Mouse (Mus musculus): ENCODE measurements around the gene Zfp382. TPM values are rescaled to one million over a fixed set of nuclear protein-coding genes. Genes with fewer than 3 reads are reported as not detected.

Gene Zfp382
- polyA plus RNA-seq, 1 experiment from 2014 or later: 6.6 TPM

GRCm38 (mm10) chr7:30143170-30143554 lies 21.4 kb downstream of the Zfp382 start:
- WGBS: 9% methylated on average over 8 of the region's 8 CpGs
- Histone ChIP-seq H3K9ac (ENCODE audit: low read depth, low read length) (peak overlapping the region; percentile 76), H3K4me1 (ENCODE audit: control insufficient read depth, insufficient read depth, low read length) (peaks cover 3% of the 10 kb centered on the region; the same call in 1 of the 2 replicates), H3K27ac (ENCODE audit: low read length) (no peak overlapping the region), H3K36me3 (ENCODE audit: control insufficient read depth, insufficient read depth, low read length) (peaks cover 8% of the 10 kb centered on the region; the same call in 1 of the 2 replicates), H3K27me3 (replicated peaks; ENCODE audit: control insufficient read depth, insufficient read depth, low read length) (no peaks in the 10 kb centered on the region), H3K4me2 (ENCODE audit: low read depth, low read length) (peak overlapping the region; percentile 69), H3K4me3 (ENCODE audit: low read length) (peak overlapping the region; percentile 61), H3K9me3 (ENCODE audit: control insufficient read depth, low read length) (peaks cover 9% of the 10 kb centered on the region)
- peak; percentile 23 for ATAC-seq

DNA sequence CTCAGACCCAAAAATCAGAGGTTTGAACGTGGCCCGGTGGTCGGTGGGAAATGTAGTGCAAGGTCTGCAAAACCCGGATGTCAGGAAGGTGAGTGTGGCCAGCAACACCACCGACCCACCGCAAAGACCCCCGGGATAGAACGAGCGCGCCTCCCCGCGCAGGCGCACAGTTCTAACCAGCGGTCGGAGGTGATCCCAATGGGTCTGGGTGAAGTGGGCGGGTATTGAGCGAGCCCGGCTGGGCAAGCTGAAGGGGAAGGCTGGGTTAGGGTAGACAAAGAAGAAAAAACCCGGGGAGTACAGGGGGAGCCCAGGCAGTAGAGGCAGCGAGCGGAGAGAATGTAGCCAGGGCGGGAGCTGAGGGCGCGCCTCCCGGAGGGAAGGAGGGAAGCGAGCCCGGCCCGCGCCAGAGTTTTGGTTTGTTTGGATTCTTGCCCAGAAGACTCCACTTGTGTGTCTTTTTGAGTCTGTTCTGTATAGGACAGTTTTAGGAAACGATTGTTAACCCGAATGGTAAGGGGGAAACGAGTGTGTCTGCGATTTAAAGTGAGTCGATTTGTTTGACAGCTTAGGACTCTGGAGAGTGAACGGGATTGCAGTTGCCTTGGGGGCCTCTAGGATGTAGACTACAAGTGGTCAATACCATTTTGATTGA lies 21.9 kb downstream of the Zfp382 start:
- peak overlapping the region; percentile 75 for H3K27ac ChIP-seq (ENCODE audit: low read length)
- 2% methylated on average over 35 of the region's 35 CpGs for WGBS
- H3K4me2 ChIP-seq (ENCODE audit: low read depth, low read length): peak overlapping the region; percentile 69
- H3K9me3 ChIP-seq (ENCODE audit: control insufficient read depth, low read length): peaks cover 9% of the 10 kb centered on the region
- H3K4me1 ChIP-seq (ENCODE audit: control insufficient read depth, insufficient read depth, low read length): peaks cover 3% of the 10 kb centered on the region; the same call in 1 of the 2 replicates
- ATAC-seq: peak; percentile 93
- H3K36me3 ChIP-seq (ENCODE audit: control insufficient read depth, insufficient read depth, low read length): peaks cover 10% of the 10 kb centered on the region; the same call in 1 of the 2 replicates
- peak overlapping the region; percentile 76 for H3K9ac ChIP-seq (ENCODE audit: low read depth, low read length)
- peak overlapping the region; percentile 61 for H3K4me3 ChIP-seq (ENCODE audit: low read length)
- no peaks in the 10 kb centered on the region for H3K27me3 ChIP-seq (replicated peaks; ENCODE audit: control insufficient read depth, insufficient read depth, low read length)

- H3K4me1 ChIP-seq (ENCODE audit: control insufficient read depth, insufficient read depth, low read length): peaks cover 3% of the 10 kb centered on the region; the same call in 1 of the 2 replicates
- no peak overlapping the region for H3K4me3 ChIP-seq (ENCODE audit: low read length)
- no peak overlapping the region for H3K27ac ChIP-seq (ENCODE audit: low read length)
- H3K4me2 ChIP-seq (ENCODE audit: low read depth, low read length): no peak overlapping the region
- H3K9me3 ChIP-seq (ENCODE audit: control insufficient read depth, low read length): peaks cover 27% of the 10 kb centered on the region
- peaks cover 19% of the 10 kb centered on the region for H3K36me3 ChIP-seq (ENCODE audit: control insufficient read depth, insufficient read depth, low read length)
- ATAC-seq: no peak
- no peak overlapping the region for H3K9ac ChIP-seq (ENCODE audit: low read depth, low read length)
- H3K27me3 ChIP-seq (replicated peaks; ENCODE audit: control insufficient read depth, insufficient read depth, low read length): no peaks in the 10 kb centered on the region
- WGBS: 94% methylated on average over 5 of the region's 5 CpGs
These were observed 25.3 kb downstream of the Zfp382 start for GRCm38 (mm10) chr7:30147011-30147410.

- peaks cover 57% of the 10 kb centered on the region for H3K36me3 ChIP-seq (ENCODE audit: control insufficient read depth, insufficient read depth, low read length)
- H3K9me3 ChIP-seq (ENCODE audit: control insufficient read depth, low read length): peaks cover 52% of the 10 kb centered on the region
- H3K4me2 ChIP-seq (ENCODE audit: low read depth, low read length): no peak overlapping the region
- H3K4me3 ChIP-seq (ENCODE audit: low read length): no peak overlapping the region
- WGBS: 91% methylated on average over 1 of the region's 1 CpGs
- H3K27me3 ChIP-seq (replicated peaks; ENCODE audit: control insufficient read depth, insufficient read depth, low read length): no peaks in the 10 kb centered on the region
- H3K27ac ChIP-seq (ENCODE audit: low read length): no peak overlapping the region
- no peak for ATAC-seq
- no peak overlapping the region for H3K9ac ChIP-seq (ENCODE audit: low read depth, low read length)
- no peaks in the 10 kb centered on the region for H3K4me1 ChIP-seq (ENCODE audit: control insufficient read depth, insufficient read depth, low read length)
These were observed 32.3 kb downstream of the Zfp382 start for GRCm38 (mm10) chr7:30154040-30154439.

- 97% methylated on average over 3 of the region's 3 CpGs for WGBS
- H3K4me1 ChIP-seq (ENCODE audit: control insufficient read depth, insufficient read depth, low read length): no peaks in the 10 kb centered on the region
- no peak overlapping the region for H3K27ac ChIP-seq (ENCODE audit: low read length)
- H3K36me3 ChIP-seq (ENCODE audit: control insufficient read depth, insufficient read depth, low read length): peaks cover 63% of the 10 kb centered on the region
- peaks cover 50% of the 10 kb centered on the region for H3K9me3 ChIP-seq (ENCODE audit: control insufficient read depth, low read length)
- H3K9ac ChIP-seq (ENCODE audit: low read depth, low read length): no peak overlapping the region
- H3K4me2 ChIP-seq (ENCODE audit: low read depth, low read length): no peak overlapping the region
- H3K27me3 ChIP-seq (replicated peaks; ENCODE audit: control insufficient read depth, insufficient read depth, low read length): no peaks in the 10 kb centered on the region
- no peak for ATAC-seq
- H3K4me3 ChIP-seq (ENCODE audit: low read length): no peak overlapping the region
These were observed 33.8 kb downstream of the Zfp382 start for GRCm38 (mm10) chr7:30155507-30155906.

DNA sequence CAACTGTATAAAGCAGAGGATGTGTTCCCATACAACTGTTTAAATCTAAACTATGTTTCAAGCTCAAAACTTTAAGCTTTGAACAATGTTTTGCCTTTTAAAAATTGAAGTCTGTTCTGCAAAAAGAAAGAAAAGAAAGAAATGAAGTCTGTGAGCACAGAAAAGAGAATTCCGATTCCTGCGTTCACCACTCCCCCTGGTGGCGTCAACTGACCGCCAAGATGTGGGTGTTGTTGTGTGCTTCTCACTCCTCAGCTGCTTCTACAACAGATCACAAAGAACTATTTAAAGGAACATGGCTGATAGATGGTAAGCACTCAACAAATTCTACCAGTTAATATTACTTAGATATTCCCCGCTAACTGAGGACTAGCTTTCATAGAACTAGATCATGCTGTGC lies 41.4 kb downstream of the Zfp382 start:
- WGBS: 95% methylated on average over 5 of the region's 5 CpGs
- Histone ChIP-seq H3K27me3 (replicated peaks; ENCODE audit: control insufficient read depth, insufficient read depth, low read length) (no peaks in the 10 kb centered on the region), H3K27ac (ENCODE audit: low read length) (no peak overlapping the region), H3K9ac (ENCODE audit: low read depth, low read length) (no peak overlapping the region), H3K4me1 (ENCODE audit: control insufficient read depth, insufficient read depth, low read length) (peaks cover 5% of the 10 kb centered on the region), H3K4me3 (ENCODE audit: low read length) (no peak overlapping the region), H3K36me3 (ENCODE audit: control insufficient read depth, insufficient read depth, low read length) (peaks cover 79% of the 10 kb centered on the region), H3K4me2 (ENCODE audit: low read depth, low read length) (no peak overlapping the region), H3K9me3 (ENCODE audit: control insufficient read depth, low read length) (peaks cover 68% of the 10 kb centered on the region)
- ATAC-seq: no peak

GRCm38 (mm10) chr7:30164745-30165144 lies 43.0 kb downstream of the Zfp382 start:
- Histone ChIP-seq H3K27ac (ENCODE audit: low read length) (no peak overlapping the region), H3K36me3 (ENCODE audit: control insufficient read depth, insufficient read depth, low read length) (peaks cover 63% of the 10 kb centered on the region), H3K4me1 (ENCODE audit: control insufficient read depth, insufficient read depth, low read length) (peaks cover 9% of the 10 kb centered on the region), H3K9ac (ENCODE audit: low read depth, low read length) (no peak overlapping the region), H3K4me3 (ENCODE audit: low read length) (no peak overlapping the region), H3K4me2 (ENCODE audit: low read depth, low read length) (no peak overlapping the region), H3K9me3 (ENCODE audit: control insufficient read depth, low read length) (peaks cover 62% of the 10 kb centered on the region), H3K27me3 (replicated peaks; ENCODE audit: control insufficient read depth, insufficient read depth, low read length) (no peaks in the 10 kb centered on the region)
- 98% methylated on average over 2 of the region's 2 CpGs for WGBS
- no peak for ATAC-seq

DNA sequence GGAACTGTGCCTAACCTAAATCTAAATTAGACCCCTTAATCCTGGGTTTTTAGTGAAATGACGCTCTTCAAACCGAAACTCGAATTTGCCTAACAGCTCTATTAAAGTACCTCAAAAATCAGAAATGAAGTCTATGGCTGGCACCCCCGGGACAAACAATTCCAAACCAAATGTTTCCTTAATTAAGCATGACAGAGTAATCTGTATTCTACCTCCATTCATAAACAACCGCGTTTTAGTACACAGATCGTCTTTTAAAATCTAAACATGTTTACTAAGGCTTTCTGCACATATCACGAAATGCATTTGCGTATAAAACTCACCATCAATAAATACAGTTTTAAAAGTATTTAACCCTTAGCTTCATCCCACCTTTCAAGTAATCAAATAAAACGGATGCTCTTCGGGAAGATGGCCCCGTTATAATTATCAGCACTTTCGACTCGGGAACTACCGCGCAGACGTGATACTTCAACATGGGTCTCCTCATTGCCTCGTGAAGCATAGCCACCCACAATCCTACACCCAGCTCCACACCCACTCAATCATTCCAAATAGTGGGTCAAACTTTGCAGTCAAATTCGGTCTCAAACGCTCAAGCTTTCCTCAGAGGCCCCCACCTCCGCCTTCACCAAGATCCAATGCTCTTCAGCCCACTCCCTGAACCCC lies 47.3 kb downstream of the Zfp382 start:
- peaks cover 23% of the 10 kb centered on the region for H3K36me3 ChIP-seq (ENCODE audit: control insufficient read depth, insufficient read depth, low read length)
- 2% methylated on average over 21 of the region's 21 CpGs for WGBS
- H3K27me3 ChIP-seq (replicated peaks; ENCODE audit: control insufficient read depth, insufficient read depth, low read length): no peaks in the 10 kb centered on the region
- H3K4me1 ChIP-seq (ENCODE audit: control insufficient read depth, insufficient read depth, low read length): peaks cover 16% of the 10 kb centered on the region
- peak overlapping the region; percentile 72 for H3K4me3 ChIP-seq (ENCODE audit: low read length)
- H3K4me2 ChIP-seq (ENCODE audit: low read depth, low read length): peak overlapping the region; percentile 66
- peaks cover 27% of the 10 kb centered on the region for H3K9me3 ChIP-seq (ENCODE audit: control insufficient read depth, low read length)
- H3K9ac ChIP-seq (ENCODE audit: low read depth, low read length): peak overlapping the region; percentile 90
- ATAC-seq: peak; percentile 21
- H3K27ac ChIP-seq (ENCODE audit: low read length): peak overlapping the region; percentile 86

DNA sequence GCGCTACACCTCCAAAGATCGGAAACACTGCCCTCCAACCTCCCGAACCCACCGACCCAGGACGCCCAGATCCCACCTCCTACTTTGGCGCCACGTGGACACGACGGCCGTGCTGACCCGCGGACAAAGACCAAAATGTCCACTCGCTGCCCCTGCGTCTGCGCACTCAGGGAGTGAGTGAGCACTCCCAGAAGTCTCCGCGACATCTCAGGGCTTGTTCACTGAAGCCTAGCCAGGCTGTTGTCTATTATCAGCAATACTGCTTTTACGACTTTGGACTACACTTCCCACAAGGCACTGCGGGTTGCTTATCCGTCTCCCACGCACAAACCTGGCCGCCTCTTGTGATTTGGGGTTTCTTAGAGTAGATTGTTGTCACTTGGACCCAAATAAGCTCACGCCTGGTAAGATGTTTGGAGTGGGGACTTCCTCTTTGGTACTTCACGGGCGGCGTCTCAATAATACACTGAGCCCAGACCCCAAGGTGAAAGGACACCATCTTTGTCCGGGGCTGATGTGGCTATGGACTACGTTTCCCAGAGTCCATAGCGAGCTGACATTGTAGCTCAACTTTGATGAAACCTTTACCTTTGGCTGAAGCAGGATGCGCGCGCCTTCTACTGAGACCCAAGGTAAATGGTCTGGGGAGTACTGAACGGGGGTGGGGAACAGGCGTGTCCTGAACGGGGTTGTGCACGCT lies 48.0 kb downstream of the Zfp382 start, which contains the start of gene Zfp146:
TSS of gene Zfp146 (minus strand) at position 168 of the 700 bp plus-strand sequence.
- peak within 1 kb of the TSS; percentile 86 for H3K27ac ChIP-seq (ENCODE audit: low read length)
- H3K9me3 ChIP-seq (ENCODE audit: control insufficient read depth, low read length): peaks cover 25% of the 10 kb centered on the region
- H3K36me3 ChIP-seq (ENCODE audit: control insufficient read depth, insufficient read depth, low read length): peaks cover 22% of the 10 kb centered on the region
- ATAC-seq: peak; percentile 98
- peaks cover 16% of the 10 kb centered on the region for H3K4me1 ChIP-seq (ENCODE audit: control insufficient read depth, insufficient read depth, low read length)
- H3K4me2 ChIP-seq (ENCODE audit: low read depth, low read length): peak within 1 kb of the TSS; percentile 78
- no peaks in the 10 kb centered on the region for H3K27me3 ChIP-seq (replicated peaks; ENCODE audit: control insufficient read depth, insufficient read depth, low read length)
- WGBS: under 1% methylated on average over 36 of the region's 36 CpGs
- peak within 1 kb of the TSS; percentile 90 for H3K9ac ChIP-seq (ENCODE audit: low read depth, low read length)
- H3K4me3 ChIP-seq (ENCODE audit: low read length): peak within 1 kb of the TSS; percentile 72

Measured in intestine, embryonic 16.5 days (tissue).